Mouse (Mus musculus): ENCODE data around the gene Lmbrd2.
A peak's percentile ranks its signal among the peaks of the same experiment; 100 is the strongest.
"Not testable (repeated sequence)": the region's sequence is repeated elsewhere in the genome, so short reads cannot be mapped to it uniquely, and the experiment has no call there.

Lmbrd2 gene

GRCm38 (mm10) chr15:9132693-9133443, 7.5 kb upstream of the Lmbrd2 start:
- no peak for DNase-seq (ENCODE audit: extremely low spot score, low spot score)

DNA sequence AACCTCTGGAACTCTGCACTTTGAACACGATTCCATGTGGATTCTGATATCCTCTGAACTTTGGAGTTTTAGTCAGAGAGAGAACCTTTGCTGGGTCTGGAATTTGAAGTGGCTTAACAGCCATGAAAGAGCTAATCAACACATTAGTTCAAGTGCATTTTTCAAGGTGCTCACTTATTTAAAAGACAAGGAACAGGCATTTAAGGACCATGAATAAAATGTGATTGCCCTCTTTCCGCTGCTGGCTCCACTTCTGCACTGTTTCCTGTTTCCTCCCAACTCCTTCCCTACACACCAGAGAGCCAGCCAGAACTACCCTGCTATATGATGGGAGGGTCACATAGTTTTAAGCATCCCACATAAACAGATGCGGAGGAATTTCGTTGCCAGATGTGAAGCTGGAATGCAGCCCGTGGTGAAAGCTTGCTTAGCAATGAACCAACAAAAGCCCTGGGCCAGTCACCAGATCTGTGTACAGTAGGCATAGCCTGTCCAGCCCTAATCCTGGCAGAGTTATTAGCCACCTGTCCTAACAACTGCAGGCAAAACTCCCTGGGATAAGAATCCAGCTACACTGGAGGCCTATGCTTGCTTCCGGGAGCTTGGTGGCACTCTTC, 5.4 kb upstream of the Lmbrd2 start:
- no peak for DNase-seq (ENCODE audit: extremely low spot score, low spot score)

GRCm38 (mm10) chr15:9139447-9139846, 903 bp upstream of the Lmbrd2 start:
- DNase-seq (ENCODE audit: extremely low spot score, low spot score): peak; percentile 22

- DNase-seq (ENCODE audit: extremely low spot score, low spot score): no peak
Observed at GRCm38 (mm10) chr15:9140684-9141171, 378 bp downstream of the Lmbrd2 start.

- no peak for DNase-seq (ENCODE audit: extremely low spot score, low spot score)
Observed at GRCm38 (mm10) chr15:9155325-9155724, 15.0 kb downstream of the Lmbrd2 start, which contains the start of gene Skp2. Skp2 (minus strand) TSS chr15:9155425.

DNA sequence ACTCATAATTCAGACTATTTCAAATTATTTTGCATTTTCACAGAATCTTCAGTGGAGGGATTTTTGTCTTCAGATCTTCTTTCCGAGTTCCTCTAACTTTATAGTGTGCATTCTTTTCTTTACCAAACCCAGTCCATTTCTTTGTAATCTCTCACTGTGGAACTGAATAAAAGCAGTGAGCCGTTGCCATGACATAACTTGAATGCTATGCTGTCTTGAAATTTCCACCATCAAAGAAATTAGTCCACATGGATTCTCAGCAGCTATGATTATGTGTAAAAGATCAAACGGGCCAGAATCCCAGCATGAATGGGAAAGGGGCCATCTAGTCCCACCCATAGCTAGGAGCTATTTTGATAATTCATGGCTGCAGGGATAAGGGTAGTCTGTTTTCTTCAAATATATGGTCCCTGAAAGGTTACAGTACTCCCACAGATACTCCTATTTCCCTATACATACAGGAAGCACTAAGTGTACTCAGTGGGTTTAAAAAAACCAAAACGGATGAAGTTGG, 22.3 kb downstream of the Lmbrd2 start:
- DNase-seq (ENCODE audit: extremely low spot score, low spot score): no peak

DNA sequence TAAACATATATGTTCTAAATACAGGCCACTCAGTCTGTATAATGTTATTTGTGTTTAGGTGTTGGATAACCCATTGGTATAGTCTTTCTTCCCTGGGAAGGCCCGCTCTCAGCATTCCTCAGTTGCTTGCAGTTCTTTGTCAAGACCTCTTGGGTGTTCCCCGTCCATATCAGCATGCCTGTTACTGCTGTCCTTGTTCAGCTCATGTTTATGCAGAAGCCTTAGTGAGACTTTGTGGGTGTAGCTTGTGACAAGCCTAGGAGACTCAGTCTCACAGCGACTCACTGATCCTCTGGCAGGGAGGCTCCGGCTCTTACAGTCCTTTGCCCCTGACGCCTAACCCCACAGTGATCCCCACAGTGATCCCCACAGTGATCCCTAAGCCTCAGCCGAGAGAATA, 23.8 kb downstream of the Lmbrd2 start:
- DNase-seq (ENCODE audit: extremely low spot score, low spot score): no peak

GRCm38 (mm10) chr15:9177038-9177437, 36.7 kb downstream of the Lmbrd2 start:
- DNase-seq (ENCODE audit: extremely low spot score, low spot score): no peak

- DNase-seq (ENCODE audit: extremely low spot score, low spot score): no peak
Observed at GRCm38 (mm10) chr15:9183995-9184394, 43.6 kb downstream of the Lmbrd2 start.

DNA sequence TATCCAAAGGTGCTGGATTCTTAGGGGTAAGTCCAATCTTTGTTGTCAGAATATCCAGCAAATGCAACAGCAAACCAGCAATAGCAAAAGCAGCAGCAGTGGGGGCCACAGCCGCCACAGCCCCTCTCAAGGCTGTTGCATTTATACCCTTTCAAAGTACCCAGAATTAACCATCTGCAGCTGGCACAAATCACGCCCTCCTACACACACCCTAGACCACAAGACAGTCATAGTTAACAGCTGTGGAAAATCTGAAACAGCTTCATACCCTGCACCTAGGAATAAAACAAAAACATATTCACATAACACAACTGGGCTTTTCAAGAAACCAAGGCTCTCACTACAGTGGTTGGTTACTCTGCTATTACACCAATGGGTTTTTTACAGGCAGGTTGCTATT, 49.4 kb downstream of the Lmbrd2 start:
- no peak for DNase-seq (ENCODE audit: extremely low spot score, low spot score)

GRCm38 (mm10) chr15:9192685-9193084, 52.3 kb downstream of the Lmbrd2 start:
- DNase-seq (ENCODE audit: extremely low spot score, low spot score): not testable (repeated sequence)

DNA sequence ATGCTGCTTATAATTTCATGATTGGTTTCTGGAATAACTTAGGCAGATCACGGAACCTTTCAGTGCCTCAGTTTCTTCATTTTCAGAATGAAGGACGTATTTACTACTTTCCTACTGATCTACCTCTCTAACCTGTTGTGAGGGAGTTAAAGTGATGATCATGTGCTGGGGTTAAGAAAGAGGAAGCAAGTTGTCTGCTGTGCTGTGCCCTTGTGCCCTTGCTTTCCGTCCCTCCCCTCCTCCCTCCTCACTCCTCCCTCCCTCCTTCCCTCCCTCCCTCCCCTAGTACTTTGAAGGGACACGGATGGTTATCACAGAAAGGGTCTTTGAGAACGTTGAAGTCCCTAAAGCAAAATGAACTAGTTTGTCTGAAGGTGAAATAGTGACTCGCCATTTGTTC, 58.1 kb downstream of the Lmbrd2 start:
- no peak for DNase-seq (ENCODE audit: extremely low spot score, low spot score)

DNA sequence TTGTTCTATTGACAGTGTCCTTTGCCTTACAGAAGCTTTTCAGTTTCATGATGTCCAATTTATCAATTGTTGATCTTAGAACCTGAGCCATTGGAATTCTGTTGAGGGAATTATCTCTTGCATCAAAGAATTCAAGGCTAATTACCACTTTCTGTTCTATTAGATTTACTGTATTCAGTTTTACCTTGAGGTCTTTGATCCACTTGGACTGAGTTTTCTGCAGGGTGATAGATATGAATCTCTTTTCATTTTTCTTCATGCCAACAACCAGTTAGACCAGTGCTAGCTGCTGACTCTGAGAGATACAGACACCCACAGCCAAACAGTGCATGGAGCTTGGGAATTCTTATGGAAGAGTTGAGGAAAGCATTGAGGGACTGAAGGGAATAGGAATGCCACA, 71.5 kb downstream of the Lmbrd2 start:
- no peak for DNase-seq (ENCODE audit: extremely low spot score, low spot score)

DNA sequence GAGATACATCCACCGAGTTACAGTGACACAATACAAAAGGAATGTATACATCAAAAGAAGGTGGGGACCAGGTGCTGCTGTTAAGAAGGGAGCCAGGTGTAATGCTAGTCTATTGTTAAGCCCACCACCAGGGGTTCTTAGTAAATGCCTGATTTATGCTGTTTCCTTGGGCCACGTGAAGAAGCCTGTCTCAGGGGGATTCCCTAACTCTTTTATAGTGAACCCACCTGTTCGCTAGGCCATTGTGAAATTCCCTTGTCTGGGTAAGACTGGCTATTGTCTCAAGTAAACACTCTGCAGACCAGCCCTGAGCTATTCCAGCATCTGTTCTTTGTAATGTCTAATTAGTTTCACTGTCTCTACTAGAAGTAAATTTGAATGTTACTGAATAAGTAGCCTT, 72.7 kb downstream of the Lmbrd2 start:
- DNase-seq (ENCODE audit: extremely low spot score, low spot score): not testable (repeated sequence)

GRCm38 (mm10) chr15:9213431-9213830, 73.1 kb downstream of the Lmbrd2 start:
- not testable (repeated sequence) for DNase-seq (ENCODE audit: extremely low spot score, low spot score)

DNA sequence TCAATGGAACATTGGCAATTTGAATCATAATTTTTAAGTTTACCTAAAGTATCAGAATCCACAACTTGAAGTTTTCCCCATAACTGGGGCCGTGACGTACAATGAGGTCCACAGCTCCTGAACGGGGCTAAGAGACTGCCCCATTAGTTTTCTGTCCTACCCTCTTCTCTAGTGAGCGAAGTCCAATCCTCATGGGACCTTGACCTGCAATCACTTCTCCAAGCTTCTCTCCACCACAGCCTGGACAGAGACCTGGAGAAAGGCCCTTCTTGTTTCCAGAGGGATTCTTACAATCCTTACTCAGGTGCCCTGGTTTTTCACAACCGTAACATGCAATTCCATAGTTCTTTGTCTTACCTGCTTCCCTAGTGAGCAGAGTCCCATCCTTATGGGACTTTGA, 76.1 kb downstream of the Lmbrd2 start:
- no peak for DNase-seq (ENCODE audit: extremely low spot score, low spot score)

GRCm38 (mm10) chr15:9230917-9231316, 90.6 kb downstream of the Lmbrd2 start:
- not testable (repeated sequence) for DNase-seq (ENCODE audit: extremely low spot score, low spot score)

- DNase-seq (ENCODE audit: extremely low spot score, low spot score): no peak
Observed at GRCm38 (mm10) chr15:9246345-9246744, 106.0 kb downstream of the Lmbrd2 start.

Measured in neural tube, embryonic 10.5 days (tissue).